Mouse (Mus musculus): Measurements from ENCODE around the gene Barhl1.

Gene Barhl1

DNA sequence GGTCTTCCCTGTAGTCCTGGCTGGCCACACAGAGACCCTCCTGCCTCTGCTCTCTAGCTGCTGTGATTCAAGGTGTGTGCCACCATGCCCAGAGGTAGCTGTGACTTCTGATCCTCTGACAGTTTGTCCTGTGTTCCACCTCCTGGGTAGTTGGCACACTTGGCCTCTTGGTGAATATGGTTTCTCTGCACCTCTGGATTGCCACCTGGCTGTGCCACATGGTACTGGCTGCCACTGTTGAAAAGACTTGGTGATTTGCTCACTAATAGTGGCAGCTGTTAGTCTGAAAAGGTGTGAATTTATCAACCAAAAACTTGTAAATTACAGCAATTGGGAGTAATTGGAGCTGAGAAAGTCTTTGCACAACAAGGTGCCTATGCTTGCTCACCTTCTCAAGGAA, 52.6 kb downstream of the Barhl1 start:
- no peak for DNase-seq (ENCODE audit: low read depth, low spot score)

DNA sequence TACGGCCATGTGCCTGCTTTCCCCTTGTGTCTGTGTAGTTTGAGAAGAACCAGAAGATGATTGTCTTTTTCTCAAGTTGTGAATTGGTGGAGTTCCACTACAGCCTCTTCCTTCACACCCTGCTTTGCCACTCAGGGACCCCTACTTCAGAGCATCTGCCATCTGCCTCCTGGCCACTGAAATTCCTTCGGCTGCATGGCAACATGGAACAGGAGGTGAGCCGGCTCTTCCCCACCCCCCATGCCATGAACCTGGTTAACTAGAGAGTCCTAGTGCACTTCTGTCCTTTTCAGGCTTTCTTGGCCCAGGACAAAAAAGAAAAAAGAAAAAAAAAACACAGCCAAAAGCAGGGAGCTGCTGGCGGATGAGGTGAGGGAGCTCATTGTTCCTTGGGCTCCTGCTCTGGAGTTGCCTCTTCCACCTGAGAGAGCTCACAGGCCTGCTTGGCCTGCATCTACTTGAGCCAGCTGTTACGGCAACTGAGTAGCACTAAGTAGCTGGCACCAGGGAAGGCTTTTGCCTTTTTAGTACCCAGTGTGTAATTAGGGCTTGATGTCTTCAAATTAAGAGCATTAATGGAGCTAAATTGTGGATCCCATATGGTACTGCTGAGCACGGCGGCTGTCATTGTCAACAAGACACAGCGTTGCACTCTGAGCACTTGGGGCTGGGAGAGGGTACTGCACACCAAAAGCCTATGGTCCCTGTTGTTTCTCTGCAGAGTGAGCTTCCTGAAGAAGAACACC, 55.6 kb downstream of the Barhl1 start:
- no peak for DNase-seq (ENCODE audit: low read depth, low spot score)

GRCm38 (mm10) chr2:28859303-28859702, 57.2 kb downstream of the Barhl1 start:
- no peak for DNase-seq (ENCODE audit: low read depth, low spot score)

Measured in 3T3-L1 (cell line).